Mouse (Mus musculus): ENCODE results near the gene Hlf.
A peak's percentile ranks its signal among the peaks of the same experiment; 100 is the strongest.

The Hlf gene

DNA sequence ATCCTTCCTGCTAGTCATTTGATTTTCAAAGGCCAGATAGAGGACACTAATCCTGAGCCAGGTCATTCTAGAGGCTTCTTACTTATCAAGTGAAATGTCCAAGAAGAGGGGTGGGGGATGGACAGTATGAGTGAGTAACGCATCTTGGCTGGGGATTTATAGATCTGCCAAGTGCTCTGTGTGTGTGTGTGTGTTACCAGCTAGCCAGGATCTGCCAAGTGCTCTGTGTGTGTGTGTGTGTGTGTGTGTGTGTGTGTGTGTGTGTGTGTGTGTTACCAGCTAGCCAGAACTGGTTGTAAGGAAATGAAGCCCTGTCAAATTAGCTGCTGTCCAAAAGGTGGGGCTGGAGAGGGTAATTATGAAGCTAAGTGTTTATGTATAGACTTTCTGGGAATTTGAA is 55.9 kb downstream of the Hlf start:
- no peak for DNase-seq

DNA sequence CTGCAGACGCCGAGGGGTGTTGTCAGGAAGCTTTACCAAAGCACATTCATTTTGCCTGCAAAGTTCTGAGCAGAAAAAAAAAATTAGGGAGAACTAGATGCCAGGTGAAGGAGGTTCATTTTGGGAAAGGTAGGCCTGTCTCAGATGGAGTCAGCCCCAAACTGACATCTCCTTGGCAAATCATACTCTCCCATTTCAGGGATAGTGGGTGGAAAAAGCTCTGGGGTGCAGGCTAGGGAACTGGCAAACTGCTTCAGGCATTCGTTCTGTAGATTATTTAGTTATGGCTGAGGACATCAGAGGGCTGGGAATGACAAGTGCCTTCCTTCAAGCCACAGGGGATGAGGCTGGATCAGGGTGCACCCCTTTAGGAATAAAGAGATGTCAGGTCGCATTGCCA is 58.0 kb downstream of the Hlf start:
- no peak for DNase-seq

DNA sequence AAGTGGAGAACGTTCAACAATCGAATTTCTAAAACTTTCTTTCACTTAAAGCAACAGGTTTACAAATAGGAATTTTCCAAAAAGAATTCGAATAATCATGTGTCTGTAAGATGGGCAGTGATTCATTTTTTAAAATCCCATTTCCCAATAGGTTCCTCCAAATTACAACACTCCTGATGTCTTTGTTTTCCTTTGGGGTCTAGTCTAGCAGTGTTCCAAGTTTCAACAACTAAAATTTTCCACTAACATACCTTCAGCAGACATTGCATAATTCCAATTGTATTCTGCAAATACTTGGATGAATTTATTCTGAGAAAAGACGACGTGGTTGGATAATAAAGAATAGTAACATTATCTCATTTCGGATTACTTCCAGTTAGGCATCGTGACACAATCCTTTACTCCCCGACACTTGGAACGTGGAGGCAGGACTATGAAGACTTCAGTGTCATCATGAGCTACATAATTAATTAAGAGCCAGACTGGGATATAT is 60.4 kb downstream of the Hlf start:
- no peak for DNase-seq

DNA sequence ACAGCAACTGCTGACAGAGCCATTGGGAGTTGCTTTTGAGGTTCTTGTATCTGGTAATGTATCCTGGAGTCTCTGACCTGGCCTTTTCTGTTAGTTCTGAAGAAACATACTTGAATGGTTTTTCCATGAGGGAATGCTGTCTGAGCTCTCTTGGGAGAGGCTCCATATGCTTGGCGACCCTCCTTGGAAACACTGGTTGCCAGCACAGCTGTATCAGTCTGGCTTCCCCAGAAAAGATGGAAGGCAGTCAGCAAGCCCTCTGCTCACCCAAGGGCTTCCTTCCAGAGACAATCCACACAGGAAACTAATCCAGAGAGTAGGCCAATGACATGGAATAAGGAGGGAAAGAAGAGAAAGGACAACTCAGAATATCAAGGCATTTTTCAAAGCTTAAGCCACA is 63.9 kb downstream of the Hlf start:
- no peak for DNase-seq

DNA sequence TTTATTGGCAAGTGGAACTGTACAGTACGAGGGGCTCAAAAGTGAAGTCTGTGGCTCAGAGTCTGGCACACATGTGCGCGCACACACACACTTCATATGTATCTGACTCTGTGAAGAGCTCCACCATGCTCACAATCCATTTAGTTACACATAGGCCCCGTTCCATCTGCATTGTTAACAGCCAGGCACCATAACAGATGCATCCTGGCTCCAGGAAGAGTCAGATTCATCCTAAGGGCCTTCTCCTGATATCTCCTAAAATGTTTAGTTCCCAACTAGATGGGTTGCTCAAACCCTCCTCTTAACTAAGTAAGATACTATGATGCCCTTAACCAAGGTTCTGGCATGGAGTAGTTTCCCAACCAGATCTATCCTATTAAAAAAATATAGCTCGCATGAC is 64.5 kb downstream of the Hlf start:
- no peak for DNase-seq

DNA sequence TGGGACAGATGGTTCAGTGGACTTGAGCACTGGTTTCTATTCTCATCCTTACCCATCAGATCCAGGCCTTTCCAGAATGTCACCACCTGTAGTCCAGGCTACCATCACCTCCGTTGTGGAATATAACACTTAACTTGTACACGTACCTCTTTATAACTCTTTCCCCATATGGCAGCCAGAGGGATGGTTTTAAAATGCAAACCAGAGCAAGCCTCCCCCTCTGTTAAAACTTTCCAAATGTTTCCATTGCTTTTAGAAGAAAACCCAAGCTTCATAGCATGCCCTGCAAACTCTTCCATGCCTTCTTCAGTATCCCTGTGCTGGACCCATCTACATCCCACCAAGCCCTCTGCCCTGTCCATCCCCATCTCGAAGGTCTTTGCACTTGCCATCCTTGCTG is 66.1 kb downstream of the Hlf start:
- DNase-seq: no peak

DNA sequence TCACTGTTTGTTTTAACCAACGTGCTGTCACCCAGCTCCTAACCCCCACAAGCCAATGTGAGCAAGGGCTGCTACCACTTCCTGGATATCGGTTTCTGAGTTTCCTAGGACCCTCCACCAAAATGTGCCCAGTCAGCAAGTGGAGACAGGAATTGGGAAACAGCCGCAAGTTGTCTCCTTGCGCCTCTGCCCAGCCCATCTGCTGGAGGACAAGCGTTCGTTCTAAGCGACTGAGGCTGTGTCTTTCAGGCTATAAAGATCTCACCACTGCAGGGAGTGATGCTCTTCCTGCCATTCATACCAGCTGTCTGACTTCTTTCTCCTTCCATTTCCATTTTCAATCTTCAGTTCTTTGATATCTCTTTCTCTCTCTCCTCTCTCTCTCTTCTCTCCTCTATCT is 69.8 kb downstream of the Hlf start:
- no peak for DNase-seq

DNA sequence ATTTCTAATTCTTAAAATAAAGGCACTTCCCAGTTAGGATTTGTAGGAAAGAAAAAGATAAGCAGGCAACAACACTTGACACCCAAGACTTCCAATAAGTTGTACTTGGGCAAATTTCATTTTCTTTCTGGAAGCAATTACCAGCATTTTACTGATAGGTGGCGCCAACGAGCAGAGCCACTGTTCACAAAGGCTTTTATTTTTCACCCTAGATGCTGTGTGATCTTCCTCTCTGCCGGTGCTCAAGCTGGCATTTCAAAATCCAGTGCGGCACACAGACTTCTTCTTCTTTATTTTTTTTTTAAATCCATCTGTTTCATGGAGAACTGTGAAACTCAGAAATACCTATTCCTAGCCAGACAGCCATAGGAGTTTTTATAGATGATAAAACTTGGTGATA is 73.2 kb downstream of the Hlf start:
- no peak for DNase-seq

DNA sequence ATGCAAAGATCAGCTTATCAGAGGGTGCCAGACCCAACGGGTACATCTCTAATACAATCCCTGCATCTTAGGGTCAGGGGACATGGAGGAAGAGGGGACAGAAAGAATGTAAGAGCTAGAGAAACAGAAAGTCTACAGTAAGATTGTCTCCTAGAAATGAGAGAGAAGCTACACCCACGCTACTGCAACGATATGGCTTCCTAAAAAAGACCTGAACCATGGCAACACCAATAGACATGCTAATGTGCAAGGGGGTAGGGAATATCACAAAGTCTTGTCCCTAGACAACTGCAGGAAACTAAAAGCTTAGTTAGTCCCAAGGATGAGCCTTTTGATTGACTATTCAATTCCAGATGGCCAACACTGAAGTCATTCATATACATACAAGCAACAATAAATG is 76.1 kb downstream of the Hlf start:
- DNase-seq: no peak

DNA sequence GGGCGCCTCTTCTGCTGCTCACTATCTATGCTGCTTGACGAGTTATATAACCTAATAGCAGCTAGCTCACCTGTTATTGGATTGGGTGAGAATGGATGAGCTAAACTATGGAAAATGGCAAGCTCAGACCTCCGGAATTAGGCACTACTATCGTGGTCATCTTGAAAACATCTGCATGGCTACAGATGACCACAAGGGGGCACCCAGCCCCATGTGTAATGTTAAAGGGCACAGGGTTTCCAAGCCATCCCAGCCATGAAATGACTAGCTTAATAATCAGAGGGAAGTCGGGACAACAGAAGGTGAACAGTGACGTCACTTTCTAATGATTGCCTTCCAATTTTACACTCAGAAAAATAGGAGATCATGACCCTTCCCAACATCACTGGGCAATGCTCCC is 83.7 kb downstream of the Hlf start:
- peak in 1 of 2 experiments; percentile 9 for DNase-seq

DNA sequence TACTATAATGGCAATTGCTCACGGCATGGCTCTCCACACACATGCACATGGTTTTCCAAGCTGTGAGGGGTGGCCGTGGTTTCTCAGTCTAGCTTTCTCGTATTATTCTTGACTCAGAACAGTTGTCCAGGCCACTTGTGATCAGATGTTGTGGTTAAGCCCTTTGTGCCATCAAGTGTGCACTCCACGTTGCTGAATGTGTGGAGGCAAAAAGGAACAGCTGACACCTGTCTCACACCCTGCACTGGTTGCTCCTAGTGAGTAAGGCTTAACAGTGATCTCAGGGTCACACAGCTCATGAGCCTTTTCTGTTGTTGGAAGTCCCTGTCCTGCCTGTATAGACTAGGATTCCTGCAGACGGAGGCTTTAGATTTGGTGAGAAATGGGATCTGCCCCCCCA is 84.6 kb downstream of the Hlf start:
- no peak for DNase-seq

DNA sequence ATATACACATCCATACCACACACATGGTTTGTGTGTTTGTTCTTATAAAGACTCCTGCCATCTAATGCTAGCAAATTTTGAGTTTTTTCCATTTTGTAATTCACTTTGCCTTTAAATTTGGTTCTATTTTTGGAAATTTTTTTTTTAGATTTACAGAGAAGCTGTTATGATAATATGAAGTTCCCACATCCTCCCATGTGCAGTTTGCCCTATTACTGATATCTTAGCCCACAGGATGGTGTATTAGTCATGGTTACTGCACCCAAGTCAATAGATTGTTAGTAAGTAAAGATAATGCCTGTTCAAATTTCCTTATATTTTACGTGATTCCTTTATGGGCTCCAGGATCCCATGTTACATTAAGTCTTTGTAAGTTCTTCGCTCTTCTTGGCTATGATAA is 96.1 kb downstream of the Hlf start:
- no peak for DNase-seq

DNA sequence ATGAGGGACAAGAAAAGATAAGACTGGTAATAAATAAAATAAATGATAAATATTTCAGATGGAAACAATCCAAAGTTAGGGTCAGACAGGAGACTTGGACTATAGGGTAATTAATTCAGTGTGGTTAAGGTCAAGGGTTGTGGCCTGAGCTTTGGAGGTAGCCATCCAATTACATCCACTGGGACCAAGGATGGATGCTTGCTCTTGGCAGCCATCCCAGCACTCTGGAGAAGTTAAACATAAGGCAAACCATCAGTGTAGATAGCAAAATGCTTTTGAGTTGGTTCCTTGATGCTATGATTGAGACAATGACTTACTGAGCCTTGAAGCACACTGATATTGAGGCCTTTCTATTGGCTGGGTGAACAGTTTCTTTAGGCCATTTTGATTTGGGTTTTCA is 97.9 kb downstream of the Hlf start:
- DNase-seq: no peak

DNA sequence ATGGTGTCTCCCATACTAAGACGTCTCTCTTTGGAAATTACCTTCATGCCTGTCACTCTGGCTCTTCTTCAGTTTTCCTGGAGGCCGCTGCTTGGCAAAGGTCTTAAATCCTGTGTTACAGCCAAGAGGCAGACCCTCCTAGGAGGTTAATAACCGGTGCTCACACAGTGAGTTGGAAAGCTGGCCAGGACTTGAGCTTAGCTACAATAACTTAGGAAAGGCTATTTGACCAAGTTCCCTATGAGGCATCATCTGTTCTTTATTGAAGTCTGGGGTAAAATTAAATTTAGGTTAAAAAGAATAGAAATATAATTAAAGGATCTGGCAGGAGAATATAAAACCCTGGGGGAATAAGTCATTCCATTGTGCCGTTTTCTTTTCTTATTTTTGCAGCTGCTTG is 99.5 kb downstream of the Hlf start:
- DNase-seq: no peak

DNA sequence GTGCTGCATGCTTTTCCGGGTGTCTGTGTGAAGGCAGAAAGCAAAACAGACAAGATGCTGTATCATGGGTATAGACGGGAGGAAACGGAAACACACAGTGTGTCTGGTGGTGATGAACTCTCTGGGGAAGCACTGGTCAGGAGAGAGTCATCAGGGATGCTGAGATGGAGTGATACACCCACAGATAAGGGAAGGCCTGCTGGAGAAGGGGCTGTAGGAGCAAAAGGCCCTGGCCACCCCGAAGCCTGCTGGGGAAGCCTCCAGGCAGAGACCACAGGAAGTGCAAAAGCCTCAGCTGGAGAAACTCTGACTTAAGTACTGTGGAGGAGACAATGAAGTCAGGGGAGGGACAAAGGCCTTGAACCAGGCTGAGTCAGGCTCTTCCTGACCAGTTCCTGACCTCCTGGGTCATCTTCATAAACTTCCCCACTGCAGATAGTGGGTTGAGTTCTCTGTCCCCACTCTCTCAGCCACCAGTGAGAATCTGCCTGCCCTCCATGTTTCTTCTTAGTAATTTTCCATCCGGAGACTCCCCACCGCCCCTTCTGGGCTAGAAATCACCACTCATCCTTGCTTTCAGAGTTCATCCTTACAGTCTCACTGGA is 104.0 kb downstream of the Hlf start:
- no peak for DNase-seq

Measured in thymus, adult 18-20 months (tissue).